Mouse (Mus musculus): Measurements from ENCODE around the gene B3gnt2. TPM values are rescaled to one million over a fixed set of nuclear protein-coding genes. Genes with fewer than 3 reads are reported as not detected.
A peak's percentile ranks its signal among the peaks of the same experiment; 100 is the strongest.

Gene B3gnt2
- polyA plus RNA-seq, 1 experiment from 2014 or later: 11.9 TPM

DNA sequence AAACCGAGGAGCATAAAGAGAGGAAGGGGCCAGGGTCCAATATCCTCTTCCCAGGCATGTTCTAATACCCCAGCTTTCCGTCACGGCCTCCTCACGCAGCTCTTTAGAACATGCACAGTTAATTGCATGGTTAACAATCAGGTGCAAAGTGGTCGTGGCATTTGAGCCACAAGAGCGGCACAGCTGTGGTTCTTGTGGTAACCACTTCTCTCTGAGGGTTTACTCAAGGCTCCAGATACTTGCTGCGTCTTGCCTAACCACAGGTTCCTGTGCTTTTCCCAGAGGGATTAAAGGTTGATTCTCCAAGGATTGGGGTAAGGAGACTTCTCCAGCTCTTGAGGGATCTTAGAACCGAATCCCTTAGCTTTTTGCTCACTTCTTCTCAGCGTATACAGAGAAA, 30.5 kb upstream of the B3gnt2 start:
- ATAC-seq: peak; percentile 24
- no peak overlapping the region for H3K9ac ChIP-seq (ENCODE audit: low read depth, low read length)
- H3K27me3 ChIP-seq (replicated peaks; ENCODE audit: control insufficient read depth, insufficient read depth, low read length): no peaks in the 10 kb centered on the region
- no peaks in the 10 kb centered on the region for H3K36me3 ChIP-seq (ENCODE audit: control insufficient read depth, insufficient read depth, low read length)
- 83% methylated on average over 9 of the region's 9 CpGs for WGBS
- H3K4me3 ChIP-seq (ENCODE audit: low read length): no peak overlapping the region
- H3K27ac ChIP-seq (ENCODE audit: low read length): no peak overlapping the region
- H3K9me3 ChIP-seq (ENCODE audit: control insufficient read depth, low read length): no peaks in the 10 kb centered on the region
- no peak overlapping the region for H3K4me2 ChIP-seq (ENCODE audit: low read depth, low read length)
- no peaks in the 10 kb centered on the region for H3K4me1 ChIP-seq (ENCODE audit: control insufficient read depth, insufficient read depth, low read length)

DNA sequence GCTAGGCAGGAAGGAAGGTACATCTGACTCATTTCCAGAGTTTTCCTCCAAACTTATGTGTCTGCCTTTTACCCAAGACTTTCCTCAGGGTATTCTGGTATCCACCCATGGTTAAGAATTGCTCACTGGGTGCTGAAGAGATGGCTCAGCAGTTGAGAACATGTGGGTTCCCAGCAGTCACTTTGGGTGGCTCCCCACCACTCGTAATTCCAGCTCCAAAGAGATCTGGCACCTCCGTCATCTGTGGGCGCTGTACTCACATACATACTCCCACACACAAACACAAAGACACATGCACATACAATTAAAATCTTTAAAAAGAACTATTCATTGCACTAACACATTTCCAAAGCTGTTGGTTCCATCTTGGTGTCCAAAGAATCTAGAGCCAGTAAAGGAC, 28.5 kb upstream of the B3gnt2 start:
- Histone ChIP-seq H3K4me3 (ENCODE audit: low read length) (no peak overlapping the region), H3K36me3 (ENCODE audit: control insufficient read depth, insufficient read depth, low read length) (no peaks in the 10 kb centered on the region), H3K9me3 (ENCODE audit: control insufficient read depth, low read length) (no peaks in the 10 kb centered on the region), H3K4me1 (ENCODE audit: control insufficient read depth, insufficient read depth, low read length) (no peaks in the 10 kb centered on the region), H3K4me2 (ENCODE audit: low read depth, low read length) (no peak overlapping the region), H3K27me3 (replicated peaks; ENCODE audit: control insufficient read depth, insufficient read depth, low read length) (no peaks in the 10 kb centered on the region), H3K9ac (ENCODE audit: low read depth, low read length) (no peak overlapping the region), H3K27ac (ENCODE audit: low read length) (no peak overlapping the region)
- no peak for ATAC-seq
- WGBS: 92% methylated on average over 3 of the region's 3 CpGs

- H3K27me3 ChIP-seq (replicated peaks; ENCODE audit: control insufficient read depth, insufficient read depth, low read length): no peaks in the 10 kb centered on the region
- H3K27ac ChIP-seq (ENCODE audit: low read length): no peak overlapping the region
- no peak overlapping the region for H3K9ac ChIP-seq (ENCODE audit: low read depth, low read length)
- H3K4me1 ChIP-seq (ENCODE audit: control insufficient read depth, insufficient read depth, low read length): 0 out of 2 replicates have a peak, but pooled peaks cover 2% of the 10 kb centered on the region
- H3K9me3 ChIP-seq (ENCODE audit: control insufficient read depth, low read length): no peaks in the 10 kb centered on the region
- H3K4me2 ChIP-seq (ENCODE audit: low read depth, low read length): no peak overlapping the region
- H3K36me3 ChIP-seq (ENCODE audit: control insufficient read depth, insufficient read depth, low read length): no peaks in the 10 kb centered on the region
- no peak overlapping the region for H3K4me3 ChIP-seq (ENCODE audit: low read length)
- no peak for ATAC-seq
- 86% methylated on average over 4 of the region's 4 CpGs for WGBS
Observed at GRCm38 (mm10) chr11:22886991-22887390, 26.2 kb upstream of the B3gnt2 start.

GRCm38 (mm10) chr11:22885350-22885749, 24.6 kb upstream of the B3gnt2 start:
- no peaks in the 10 kb centered on the region for H3K27me3 ChIP-seq (replicated peaks; ENCODE audit: control insufficient read depth, insufficient read depth, low read length)
- H3K27ac ChIP-seq (ENCODE audit: low read length): no peak overlapping the region
- no peak overlapping the region for H3K4me2 ChIP-seq (ENCODE audit: low read depth, low read length)
- no peak overlapping the region for H3K4me3 ChIP-seq (ENCODE audit: low read length)
- H3K9ac ChIP-seq (ENCODE audit: low read depth, low read length): no peak overlapping the region
- peaks cover 6% of the 10 kb centered on the region; the same call in 1 of the 2 replicates for H3K4me1 ChIP-seq (ENCODE audit: control insufficient read depth, insufficient read depth, low read length)
- WGBS: 90% methylated on average over 1 of the region's 1 CpGs
- ATAC-seq: no peak
- H3K36me3 ChIP-seq (ENCODE audit: control insufficient read depth, insufficient read depth, low read length): no peaks in the 10 kb centered on the region
- H3K9me3 ChIP-seq (ENCODE audit: control insufficient read depth, low read length): no peaks in the 10 kb centered on the region

DNA sequence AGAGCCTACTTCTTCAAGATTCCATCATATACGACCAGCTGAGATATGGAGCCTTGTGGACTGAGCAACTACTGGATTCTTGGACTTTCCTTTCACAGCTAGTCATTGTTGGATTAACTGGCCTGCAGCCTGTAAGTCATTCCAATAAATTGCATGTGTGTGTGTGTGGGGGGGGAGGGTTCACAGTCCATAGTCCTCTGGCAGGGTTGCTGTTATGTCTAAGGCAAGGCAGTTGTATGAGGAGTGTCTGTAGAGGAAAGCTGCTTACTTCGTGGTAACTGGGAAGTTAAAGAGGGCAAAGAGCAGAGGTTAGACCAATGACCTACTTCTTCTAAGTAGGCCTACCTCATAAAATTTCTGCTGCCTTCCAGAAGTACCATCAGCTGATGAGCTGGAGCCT, 22.9 kb upstream of the B3gnt2 start:
- peaks cover 6% of the 10 kb centered on the region; the same call in 1 of the 2 replicates for H3K4me1 ChIP-seq (ENCODE audit: control insufficient read depth, insufficient read depth, low read length)
- no peak overlapping the region for H3K4me3 ChIP-seq (ENCODE audit: low read length)
- 50% methylated on average over 2 of the region's 2 CpGs for WGBS
- H3K27ac ChIP-seq (ENCODE audit: low read length): peak overlapping the region; percentile 30
- no peaks in the 10 kb centered on the region for H3K36me3 ChIP-seq (ENCODE audit: control insufficient read depth, insufficient read depth, low read length)
- no peak overlapping the region for H3K9ac ChIP-seq (ENCODE audit: low read depth, low read length)
- no peaks in the 10 kb centered on the region for H3K9me3 ChIP-seq (ENCODE audit: control insufficient read depth, low read length)
- no peaks in the 10 kb centered on the region for H3K27me3 ChIP-seq (replicated peaks; ENCODE audit: control insufficient read depth, insufficient read depth, low read length)
- ATAC-seq: peak; percentile 92
- no peak overlapping the region for H3K4me2 ChIP-seq (ENCODE audit: low read depth, low read length)

- no peak overlapping the region for H3K4me2 ChIP-seq (ENCODE audit: low read depth, low read length)
- H3K36me3 ChIP-seq (ENCODE audit: control insufficient read depth, insufficient read depth, low read length): no peaks in the 10 kb centered on the region
- no peak overlapping the region for H3K9ac ChIP-seq (ENCODE audit: low read depth, low read length)
- H3K4me3 ChIP-seq (ENCODE audit: low read length): no peak overlapping the region
- 0 out of 2 replicates have a peak, but pooled peaks have one; percentile 19 for ATAC-seq
- peak overlapping the region; percentile 30; the same call in 1 of the 2 replicates for H3K27ac ChIP-seq (ENCODE audit: low read length)
- H3K27me3 ChIP-seq (replicated peaks; ENCODE audit: control insufficient read depth, insufficient read depth, low read length): no peaks in the 10 kb centered on the region
- H3K9me3 ChIP-seq (ENCODE audit: control insufficient read depth, low read length): no peaks in the 10 kb centered on the region
- peaks cover 6% of the 10 kb centered on the region; the same call in 1 of the 2 replicates for H3K4me1 ChIP-seq (ENCODE audit: control insufficient read depth, insufficient read depth, low read length)
Observed at GRCm38 (mm10) chr11:22882926-22883325, 22.2 kb upstream of the B3gnt2 start.

- Histone ChIP-seq H3K4me1 (ENCODE audit: control insufficient read depth, insufficient read depth, low read length) (peaks cover 6% of the 10 kb centered on the region; the same call in 1 of the 2 replicates), H3K4me3 (ENCODE audit: low read length) (no peak overlapping the region), H3K9ac (ENCODE audit: low read depth, low read length) (no peak overlapping the region), H3K9me3 (ENCODE audit: control insufficient read depth, low read length) (no peaks in the 10 kb centered on the region), H3K4me2 (ENCODE audit: low read depth, low read length) (no peak overlapping the region), H3K36me3 (ENCODE audit: control insufficient read depth, insufficient read depth, low read length) (no peaks in the 10 kb centered on the region), H3K27me3 (replicated peaks; ENCODE audit: control insufficient read depth, insufficient read depth, low read length) (no peaks in the 10 kb centered on the region), H3K27ac (ENCODE audit: low read length) (0 out of 2 replicates have a peak overlapping the region, but pooled peaks have one; percentile 26)
- WGBS: 56% methylated on average over 3 of the region's 3 CpGs
- 0 out of 2 replicates have a peak, but pooled peaks have one; percentile 20 for ATAC-seq
Observed at GRCm38 (mm10) chr11:22880383-22881172, 19.8 kb upstream of the B3gnt2 start.

DNA sequence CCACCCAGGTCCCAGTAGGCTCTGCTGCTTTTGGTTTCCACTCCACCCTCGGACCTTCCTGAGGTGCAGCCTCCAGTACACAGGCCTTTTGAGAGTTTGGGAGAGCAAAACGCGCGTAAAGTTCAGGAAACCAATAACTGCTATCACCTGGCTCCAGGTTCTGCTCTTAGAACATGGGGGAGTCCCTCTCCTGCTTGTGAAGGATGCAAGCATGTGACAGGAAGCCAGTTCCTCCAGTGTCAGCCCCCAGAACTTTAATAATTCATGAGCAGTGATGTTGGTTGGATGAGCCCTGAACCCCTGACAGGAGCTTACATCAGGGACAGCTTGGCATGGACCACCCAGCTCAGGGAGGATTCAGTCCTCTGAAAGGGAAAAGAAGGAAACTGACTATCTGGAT, 18.9 kb upstream of the B3gnt2 start:
- Histone ChIP-seq H3K27me3 (replicated peaks; ENCODE audit: control insufficient read depth, insufficient read depth, low read length) (no peaks in the 10 kb centered on the region), H3K9ac (ENCODE audit: low read depth, low read length) (no peak overlapping the region), H3K4me2 (ENCODE audit: low read depth, low read length) (no peak overlapping the region), H3K27ac (ENCODE audit: low read length) (no peak overlapping the region), H3K9me3 (ENCODE audit: control insufficient read depth, low read length) (no peaks in the 10 kb centered on the region), H3K4me1 (ENCODE audit: control insufficient read depth, insufficient read depth, low read length) (peaks cover 6% of the 10 kb centered on the region; the same call in 1 of the 2 replicates), H3K36me3 (ENCODE audit: control insufficient read depth, insufficient read depth, low read length) (no peaks in the 10 kb centered on the region), H3K4me3 (ENCODE audit: low read length) (no peak overlapping the region)
- ATAC-seq: no peak
- 86% methylated on average over 4 of the region's 4 CpGs for WGBS

- Histone ChIP-seq H3K27ac (ENCODE audit: low read length) (no peak overlapping the region), H3K27me3 (replicated peaks; ENCODE audit: control insufficient read depth, insufficient read depth, low read length) (no peaks in the 10 kb centered on the region), H3K9me3 (ENCODE audit: control insufficient read depth, low read length) (no peaks in the 10 kb centered on the region), H3K4me3 (ENCODE audit: low read length) (no peak overlapping the region), H3K4me1 (ENCODE audit: control insufficient read depth, insufficient read depth, low read length) (peaks cover 11% of the 10 kb centered on the region; the same call in 1 of the 2 replicates), H3K36me3 (ENCODE audit: control insufficient read depth, insufficient read depth, low read length) (no peaks in the 10 kb centered on the region), H3K4me2 (ENCODE audit: low read depth, low read length) (no peak overlapping the region), H3K9ac (ENCODE audit: low read depth, low read length) (no peak overlapping the region)
- WGBS: 91% methylated on average over 3 of the region's 3 CpGs
- ATAC-seq: no peak
Observed at GRCm38 (mm10) chr11:22876680-22877330, 16.0 kb upstream of the B3gnt2 start.
